Mouse (Mus musculus) midbrain, embryonic 10.5 days (tissue): ENCODE results near the gene Ncor2. TPM values are rescaled to one million over a fixed set of nuclear protein-coding genes. Genes with fewer than 3 reads are reported as not detected.
A peak's percentile ranks its signal among the peaks of the same experiment; 100 is the strongest.

Experiments used
- DNase-seq: peaks from one replicate; pipeline ENCODE4 v3.0.0-alpha.2; 2017; ENCODE audit warnings: low spot score
- H3K27ac ChIP-seq: fragments of 300-500 bp; sonication (generic); replicated peaks from 2 replicates; pipeline ENCODE4 v1.5.1; 2016; ENCODE audit warnings: mild to moderate bottlenecking
- H3K27me3 ChIP-seq: fragments of 300-500 bp; sonication (generic); 2 replicates; pipeline ENCODE4 v1.6.1; 2016; ENCODE audit warnings: low read depth, mild to moderate bottlenecking; ENCODE audit not compliant: poor library complexity, severe bottlenecking
- H3K36me3 ChIP-seq: fragments of 300-500 bp; sonication (generic); 2 replicates; pipeline ENCODE4 v1.6.1; 2016; ENCODE audit warnings: mild to moderate bottlenecking, moderate library complexity
- H3K4me1 ChIP-seq: fragments of 300-500 bp; sonication (generic); 2 replicates; pipeline ENCODE4 v1.6.1; 2016
- H3K4me3 ChIP-seq: fragments of 300-500 bp; sonication (generic); 2 replicates; pipeline ENCODE4 v1.5.1; 2016; ENCODE audit warnings: mild to moderate bottlenecking, moderate library complexity
- H3K9me3 ChIP-seq: fragments of 300-500 bp; sonication (generic); replicated peaks from 2 replicates; pipeline ENCODE4 v1.6.1; 2016; ENCODE audit warnings: mild to moderate bottlenecking
- WGBS: fragments of 180-500 bp; shearing (Covaris S2); methylation state at CpG from one replicate; pipeline ENCODE4 v1.1.7; 2016; 5-methylcytosine and 5-hydroxymethylcytosine counted together
- polyA plus RNA-seq: library from polyadenylated mRNA; unstranded; fragments of >200 nt; fragmentation: Nextera tagmentation; extraction: Ambion mirVana; gene quantifications from 2 replicates; pipeline ENCODE4 v1.2.1, GENCODE M21; 2016

Ncor2 gene
- polyA plus RNA-seq, 1 experiment from 2014 or later = 16.2 TPM

- no peak for DNase-seq
- Histone ChIP-seq H3K36me3 (peaks cover 91% of the 10 kb centered on the region), H3K27me3 (no peaks in the 10 kb centered on the region), H3K4me1 (peaks cover 25% of the 10 kb centered on the region), H3K9me3 (no peaks in the 10 kb centered on the region), H3K27ac (peak overlapping the region; percentile 24; the same call in 1 of the 2 replicates), H3K4me3 (no peak overlapping the region)
- WGBS = 83% methylated on average over 15 of the region's 16 CpGs
Measured at GRCm38 (mm10) chr5:125068371-125068951, 110.6 kb downstream of the Ncor2 start.

- Histone ChIP-seq H3K27me3 (no peaks in the 10 kb centered on the region), H3K27ac (peak overlapping the region; percentile 2; the same call in 1 of the 2 replicates), H3K9me3 (no peaks in the 10 kb centered on the region), H3K36me3 (peaks cover 91% of the 10 kb centered on the region), H3K4me3 (no peak overlapping the region), H3K4me1 (peaks cover 30% of the 10 kb centered on the region)
- no peak for DNase-seq
- 94% methylated on average over 14 of the region's 14 CpGs for WGBS
Measured at GRCm38 (mm10) chr5:125067673-125068072, 111.3 kb downstream of the Ncor2 start.

- Histone ChIP-seq H3K36me3 (peaks cover 89% of the 10 kb centered on the region), H3K4me3 (no peak overlapping the region), H3K4me1 (peaks cover 29% of the 10 kb centered on the region), H3K27me3 (no peaks in the 10 kb centered on the region), H3K9me3 (no peaks in the 10 kb centered on the region), H3K27ac (no peak overlapping the region)
- DNase-seq = peak; percentile 73
- 91% methylated on average over 13 of the region's 13 CpGs for WGBS
Measured at GRCm38 (mm10) chr5:125066479-125067471, 112.2 kb downstream of the Ncor2 start.

- WGBS = 73% methylated on average over 17 of the region's 17 CpGs
- no peak for DNase-seq
- Histone ChIP-seq H3K4me3 (no peak overlapping the region), H3K36me3 (peaks cover 73% of the 10 kb centered on the region), H3K9me3 (no peaks in the 10 kb centered on the region), H3K4me1 (peaks cover 32% of the 10 kb centered on the region), H3K27ac (peak overlapping the region; percentile 63), H3K27me3 (peaks cover 23% of the 10 kb centered on the region)
Measured at GRCm38 (mm10) chr5:125063015-125063414, 116.0 kb downstream of the Ncor2 start.

- Histone ChIP-seq H3K27ac (peak overlapping the region; percentile 83), H3K36me3 (peaks cover 51% of the 10 kb centered on the region), H3K9me3 (no peaks in the 10 kb centered on the region), H3K27me3 (peaks cover 32% of the 10 kb centered on the region), H3K4me3 (peak overlapping the region; percentile 49), H3K4me1 (peaks cover 76% of the 10 kb centered on the region)
- 2% methylated on average over 29 of the region's 29 CpGs for WGBS
- DNase-seq = peak; percentile 56
Measured at GRCm38 (mm10) chr5:125058267-125058668, 120.8 kb downstream of the Ncor2 start.

GRCm38 (mm10) chr5:125057555-125058266, 121.3 kb downstream of the Ncor2 start:
- Histone ChIP-seq H3K27ac (peak overlapping the region; percentile 83), H3K4me1 (peaks cover 76% of the 10 kb centered on the region), H3K9me3 (no peaks in the 10 kb centered on the region), H3K36me3 (peaks cover 51% of the 10 kb centered on the region), H3K4me3 (peak overlapping the region; percentile 49), H3K27me3 (peaks cover 32% of the 10 kb centered on the region)
- DNase-seq = peak; percentile 49
- WGBS = 6% methylated on average over 29 of the region's 29 CpGs

GRCm38 (mm10) chr5:125056696-125057554, 122.1 kb downstream of the Ncor2 start:
- Histone ChIP-seq H3K9me3 (no peaks in the 10 kb centered on the region), H3K36me3 (peaks cover 52% of the 10 kb centered on the region), H3K27me3 (peaks cover 32% of the 10 kb centered on the region), H3K4me3 (peak overlapping the region; percentile 49), H3K27ac (peak overlapping the region; percentile 83), H3K4me1 (peaks cover 83% of the 10 kb centered on the region)
- peak; percentile 72 for DNase-seq
- WGBS = 3% methylated on average over 19 of the region's 19 CpGs

GRCm38 (mm10) chr5:125056331-125056695, 122.7 kb downstream of the Ncor2 start:
- H3K36me3 ChIP-seq = peaks cover 52% of the 10 kb centered on the region
- DNase-seq = peak; percentile 62
- WGBS = 6% methylated on average over 6 of the region's 6 CpGs
- H3K27me3 ChIP-seq = peaks cover 32% of the 10 kb centered on the region
- peaks cover 87% of the 10 kb centered on the region for H3K4me1 ChIP-seq
- peak overlapping the region; percentile 49; the same call in 1 of the 2 replicates for H3K4me3 ChIP-seq
- peak overlapping the region; percentile 83 for H3K27ac ChIP-seq
- H3K9me3 ChIP-seq = no peaks in the 10 kb centered on the region

- Histone ChIP-seq H3K4me1 (peaks cover 87% of the 10 kb centered on the region), H3K9me3 (no peaks in the 10 kb centered on the region), H3K36me3 (peaks cover 53% of the 10 kb centered on the region), H3K27me3 (peaks cover 32% of the 10 kb centered on the region), H3K27ac (peak overlapping the region; percentile 83), H3K4me3 (peak overlapping the region; percentile 49; the same call in 1 of the 2 replicates)
- no peak for DNase-seq
- 57% methylated on average over 8 of the region's 8 CpGs for WGBS
Measured at GRCm38 (mm10) chr5:125055901-125056300, 123.1 kb downstream of the Ncor2 start.

- H3K36me3 ChIP-seq = peaks cover 71% of the 10 kb centered on the region
- peak overlapping the region; percentile 64 for H3K27ac ChIP-seq
- peaks cover 70% of the 10 kb centered on the region for H3K4me1 ChIP-seq
- WGBS = 86% methylated on average over 7 of the region's 7 CpGs
- DNase-seq = no peak
- H3K9me3 ChIP-seq = no peaks in the 10 kb centered on the region
- H3K4me3 ChIP-seq = no peak overlapping the region
- peaks cover 16% of the 10 kb centered on the region for H3K27me3 ChIP-seq
Measured at GRCm38 (mm10) chr5:125053661-125054060, 125.4 kb downstream of the Ncor2 start.

GRCm38 (mm10) chr5:125052603-125053488, 126.2 kb downstream of the Ncor2 start:
- peaks cover 62% of the 10 kb centered on the region for H3K4me1 ChIP-seq
- peaks cover 8% of the 10 kb centered on the region; the same call in 1 of the 2 replicates for H3K27me3 ChIP-seq
- peaks cover 79% of the 10 kb centered on the region for H3K36me3 ChIP-seq
- 79% methylated on average over 23 of the region's 23 CpGs for WGBS
- no peak overlapping the region for H3K4me3 ChIP-seq
- peak overlapping the region; percentile 64 for H3K27ac ChIP-seq
- H3K9me3 ChIP-seq = no peaks in the 10 kb centered on the region
- no peak for DNase-seq
